Mouse (Mus musculus) small intestine, adult 2 months (tissue): ENCODE results near the gene Rab11fip3. TPM values are rescaled to one million over a fixed set of nuclear protein-coding genes. Genes with fewer than 3 reads are reported as not detected.

Source experiments
- H3K27ac ChIP-seq: fragments of 200-500 bp; 2 replicates; pipeline ENCODE4 v1.5.1; 2012; ENCODE audit warnings: low read depth, low read length, control low read depth, inconsistent platforms; ENCODE audit not compliant: insufficient read depth
- H3K27me3 ChIP-seq: fragments of 200-500 bp; 2 replicates; pipeline ENCODE4 v1.6.1; 2012; ENCODE audit warnings: mild to moderate bottlenecking, moderate library complexity, low read length, inconsistent platforms; ENCODE audit not compliant: control insufficient read depth, insufficient read depth
- H3K36me3 ChIP-seq: fragments of 200-500 bp; 2 replicates; pipeline ENCODE4 v1.6.1; 2012; ENCODE audit warnings: mild to moderate bottlenecking, low read length, control low read depth, inconsistent platforms; ENCODE audit not compliant: control insufficient read depth, insufficient read depth
- H3K4me1 ChIP-seq: fragments of 200-500 bp; 2 replicates; pipeline ENCODE4 v1.6.1; 2012; ENCODE audit warnings: low read length, inconsistent platforms, mixed read lengths; ENCODE audit not compliant: control insufficient read depth, insufficient read depth, insufficient read length
- H3K4me3 ChIP-seq: fragments of 200-500 bp; 2 replicates; pipeline ENCODE4 v1.5.1; 2012; ENCODE audit warnings: low read depth, mild to moderate bottlenecking, control low read depth, inconsistent platforms, low read length, moderate library complexity
- CTCF ChIP-seq: fragments of 200-500 bp; IDR thresholded peaks from 2 replicates; pipeline ENCODE4 v1.5.1; 2012; ENCODE audit warnings: low read depth, mild to moderate bottlenecking, control low read depth, inconsistent platforms, low read length, moderate library complexity, mixed read lengths; ENCODE audit not compliant: insufficient replicate concordance, insufficient read length; ENCODE audit errors: extremely low read depth
- POLR2A ChIP-seq: fragments of 200-500 bp; IDR thresholded peaks from 2 replicates; pipeline ENCODE4 v1.6.1; 2012; ENCODE audit warnings: low read depth, mild to moderate bottlenecking, control low read depth, inconsistent platforms, low read length, moderate library complexity
- WGBS: fragments of 180-500 bp; shearing (Covaris S2); methylation state at CpG from one replicate; pipeline ENCODE4 v1.1.7; 2018; 5-methylcytosine and 5-hydroxymethylcytosine counted together
- polyA plus RNA-seq: library from polyadenylated mRNA; depleted of rRNA; stranded (reverse); fragments of >200 nt; gene quantifications from 2 replicates; pipeline ENCODE4 v1.2.3, GENCODE M21; 2012

Rab11fip3 gene
- polyA plus RNA-seq, 1 experiment = 116 TPM

- Histone ChIP-seq H3K27ac (no peak overlapping the region), H3K4me1 (no peaks in the 10 kb centered on the region), H3K27me3 (no peaks in the 10 kb centered on the region), H3K36me3 (no peaks in the 10 kb centered on the region), H3K4me3 (no peak overlapping the region)
- WGBS = 88% methylated on average over 5 of the region's 5 CpGs
- no peak for TF ChIP-seq CTCF
- no peak for TF ChIP-seq POLR2A
Observed at GRCm38 (mm10) chr17:26031583-26031982, 37.8 kb downstream of the Rab11fip3 start.

- Histone ChIP-seq H3K4me1 (no peaks in the 10 kb centered on the region), H3K27me3 (no peaks in the 10 kb centered on the region), H3K36me3 (no peaks in the 10 kb centered on the region), H3K27ac (no peak overlapping the region), H3K4me3 (no peak overlapping the region)
- WGBS = 91% methylated on average over 4 of the region's 4 CpGs
- no peak for TF ChIP-seq CTCF
- no peak for TF ChIP-seq POLR2A
Observed at GRCm38 (mm10) chr17:26028261-26028660, 41.1 kb downstream of the Rab11fip3 start.

- no peak overlapping the region for H3K27ac ChIP-seq
- H3K4me1 ChIP-seq = peaks cover 10% of the 10 kb centered on the region; the same call in 1 of the 2 replicates
- H3K27me3 ChIP-seq = no peaks in the 10 kb centered on the region
- WGBS = 95% methylated on average over 9 of the region's 9 CpGs
- H3K36me3 ChIP-seq = no peaks in the 10 kb centered on the region
- TF ChIP-seq POLR2A = no peak
- no peak for TF ChIP-seq CTCF
- no peak overlapping the region for H3K4me3 ChIP-seq
Observed at GRCm38 (mm10) chr17:26024674-26025073, 44.7 kb downstream of the Rab11fip3 start.

GRCm38 (mm10) chr17:26023966-26024365 is 45.4 kb downstream of the Rab11fip3 start:
- WGBS = 90% methylated on average over 8 of the region's 8 CpGs
- no peaks in the 10 kb centered on the region for H3K36me3 ChIP-seq
- H3K4me1 ChIP-seq = peaks cover 10% of the 10 kb centered on the region; the same call in 1 of the 2 replicates
- TF ChIP-seq CTCF = no peak
- no peak for TF ChIP-seq POLR2A
- no peaks in the 10 kb centered on the region for H3K27me3 ChIP-seq
- no peak overlapping the region for H3K4me3 ChIP-seq
- no peak overlapping the region for H3K27ac ChIP-seq

- no peak overlapping the region for H3K27ac ChIP-seq
- H3K4me3 ChIP-seq = no peak overlapping the region
- peaks cover 10% of the 10 kb centered on the region; the same call in 1 of the 2 replicates for H3K4me1 ChIP-seq
- H3K27me3 ChIP-seq = no peaks in the 10 kb centered on the region
- 89% methylated on average over 5 of the region's 5 CpGs for WGBS
- TF ChIP-seq POLR2A (no peak), CTCF (no peak)
- H3K36me3 ChIP-seq = no peaks in the 10 kb centered on the region
Observed at GRCm38 (mm10) chr17:26023181-26023580, 46.2 kb downstream of the Rab11fip3 start.

- peak overlapping the region; percentile 61 for H3K27ac ChIP-seq
- no peaks in the 10 kb centered on the region for H3K36me3 ChIP-seq
- WGBS = 22% methylated on average over 9 of the region's 9 CpGs
- H3K4me1 ChIP-seq = peaks cover 10% of the 10 kb centered on the region; the same call in 1 of the 2 replicates
- H3K4me3 ChIP-seq = no peak overlapping the region
- H3K27me3 ChIP-seq = no peaks in the 10 kb centered on the region
- TF ChIP-seq POLR2A = no peak
- TF ChIP-seq CTCF = no peak
Observed at GRCm38 (mm10) chr17:26021728-26022341, 47.5 kb downstream of the Rab11fip3 start.

- Histone ChIP-seq H3K4me1 (peaks cover 10% of the 10 kb centered on the region; the same call in 1 of the 2 replicates), H3K36me3 (no peaks in the 10 kb centered on the region), H3K27me3 (no peaks in the 10 kb centered on the region), H3K27ac (no peak overlapping the region), H3K4me3 (no peak overlapping the region)
- TF ChIP-seq POLR2A = no peak
- TF ChIP-seq CTCF = no peak
- WGBS = 64% methylated on average over 7 of the region's 7 CpGs
Observed at GRCm38 (mm10) chr17:26020848-26021347, 48.5 kb downstream of the Rab11fip3 start.
